Mouse (Mus musculus) urinary bladder, postnatal 36 days (tissue): ENCODE results near the gene Gnrhr.
A peak's percentile ranks its signal among the peaks of the same experiment; 100 is the strongest.

Source experiments
- DNase-seq, 2 experiments: peaks; one replicate each; pipeline ENCODE4 v3.0.0; 2022; ENCODE audit warnings: low spot score in 2 of 2, mixed read lengths in 1 of 2

The Gnrhr gene

DNA sequence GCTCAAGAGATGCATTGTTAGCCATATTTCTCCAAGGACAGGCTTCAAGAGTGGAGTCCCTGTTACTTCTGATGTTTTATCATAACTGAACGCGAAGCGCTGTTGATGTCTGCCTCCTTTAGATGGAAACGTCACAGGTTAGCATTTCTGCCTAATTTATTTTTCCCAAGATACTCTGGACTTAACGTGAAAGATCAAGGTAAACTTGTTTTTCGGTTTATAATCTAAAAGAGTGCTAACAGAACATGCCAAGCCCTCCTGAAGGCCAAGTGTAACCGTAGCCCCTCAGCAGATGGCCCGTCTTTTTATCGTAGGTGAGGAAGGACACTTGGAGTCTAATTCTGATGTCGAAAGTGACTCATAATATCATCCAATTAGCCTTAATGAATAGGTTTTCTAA lies at the start of gene Gnrhr:
Gene Gnrhr, minus strand, starts transcription at position 101 of the 400 bp plus-strand sequence.
- DNase-seq: no peak

DNA sequence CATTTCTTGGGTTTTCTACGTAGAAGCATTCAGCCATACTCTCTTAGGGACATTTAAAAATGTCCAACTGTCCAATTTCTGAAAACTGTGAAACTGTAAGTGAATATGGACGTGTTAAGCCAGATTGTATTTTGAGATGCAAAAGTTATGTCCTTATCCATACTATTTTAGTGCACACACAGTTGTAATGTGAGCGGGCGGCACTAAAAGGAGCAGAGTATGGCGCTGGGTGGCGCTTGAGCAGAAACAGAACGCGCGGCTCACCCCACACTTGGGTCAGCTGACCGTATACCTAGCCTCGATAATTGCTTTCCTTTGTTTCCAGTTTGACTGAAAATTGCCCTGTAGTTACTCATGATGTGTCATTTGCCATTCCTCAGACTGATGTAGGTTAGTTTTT lies 48.9 kb upstream of the Gnrhr start:
- DNase-seq: no peak

DNA sequence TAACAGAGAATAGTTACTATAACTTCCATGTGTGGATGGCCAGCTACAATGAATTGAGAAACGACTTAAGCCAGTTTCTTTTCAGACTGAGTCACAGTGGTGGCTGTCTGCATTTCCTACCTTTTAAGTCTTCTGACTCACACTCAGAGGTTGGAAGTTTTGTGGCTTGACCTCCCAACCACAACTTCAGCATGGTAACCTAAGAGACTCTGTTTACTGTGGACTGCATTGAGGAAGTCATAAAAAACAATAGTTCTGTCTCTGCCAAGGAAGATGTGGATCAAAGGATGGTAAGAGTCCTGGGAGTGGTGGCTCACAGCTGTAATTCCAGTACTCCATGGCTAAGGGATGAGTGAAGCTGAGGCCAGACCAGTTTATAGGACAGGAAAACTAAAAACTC lies 47.2 kb upstream of the Gnrhr start:
- DNase-seq: no peak

DNA sequence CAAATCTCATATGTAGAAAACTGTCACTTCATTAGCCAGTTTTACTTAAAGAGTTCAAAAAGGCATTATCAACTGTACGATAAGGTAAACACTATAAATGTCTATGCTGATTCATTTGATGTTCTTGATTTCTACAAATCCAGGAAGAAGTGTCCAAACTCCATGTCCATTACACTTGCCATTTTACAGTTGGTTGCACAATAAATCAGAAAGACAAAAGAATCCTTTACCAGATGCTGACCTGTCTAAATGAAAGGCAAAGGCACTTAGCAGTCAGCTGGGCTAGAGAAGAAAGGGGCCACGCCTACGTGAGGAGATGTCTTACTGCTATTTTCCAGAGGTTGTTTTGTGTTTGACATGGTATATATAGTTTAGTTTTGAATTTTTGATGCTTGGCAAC lies 46.6 kb upstream of the Gnrhr start:
- DNase-seq: no peak

DNA sequence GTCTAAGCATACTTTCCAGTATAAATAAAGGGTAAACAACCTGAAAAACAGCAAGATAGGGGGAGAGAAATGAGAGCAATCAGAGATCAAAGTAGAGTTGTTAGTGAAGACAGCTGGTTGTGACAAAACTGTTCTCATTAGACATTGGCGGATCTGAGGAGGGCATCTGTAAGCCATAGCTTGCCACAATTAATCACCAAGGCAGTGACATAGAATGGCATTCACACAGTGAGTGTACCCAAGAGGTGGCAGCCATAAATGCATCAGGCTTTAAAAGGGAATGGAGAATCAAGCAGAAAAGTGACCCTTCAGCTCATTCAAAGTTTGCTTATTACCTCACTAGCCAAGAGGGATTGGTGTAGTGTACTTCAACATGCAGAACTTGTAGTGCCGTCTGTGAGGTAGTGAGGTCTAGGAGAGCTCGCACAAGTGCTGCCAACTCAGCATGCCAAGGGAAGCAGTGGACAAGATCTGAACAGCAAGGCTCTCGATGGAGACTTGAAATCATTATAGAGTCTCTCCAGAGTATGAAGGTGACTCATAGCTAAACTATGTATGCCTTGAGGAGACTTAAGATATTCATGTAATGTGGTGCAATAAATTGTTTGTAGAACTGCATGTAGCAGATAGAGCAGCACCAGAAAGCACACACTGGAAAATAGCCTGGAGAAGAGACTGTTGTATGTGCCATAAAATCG lies 29.6 kb upstream of the Gnrhr start:
- no peak for DNase-seq

GRCm38 (mm10) chr5:86191356-86191755 lies 6.3 kb downstream of the Gnrhr start:
- DNase-seq: no peak

- peak in 1 of 2 experiments; percentile 8 for DNase-seq
Measured at GRCm38 (mm10) chr5:86190770-86191169, 6.9 kb downstream of the Gnrhr start.

- DNase-seq: no peak
Measured at GRCm38 (mm10) chr5:86190290-86190689, 7.4 kb downstream of the Gnrhr start.

DNA sequence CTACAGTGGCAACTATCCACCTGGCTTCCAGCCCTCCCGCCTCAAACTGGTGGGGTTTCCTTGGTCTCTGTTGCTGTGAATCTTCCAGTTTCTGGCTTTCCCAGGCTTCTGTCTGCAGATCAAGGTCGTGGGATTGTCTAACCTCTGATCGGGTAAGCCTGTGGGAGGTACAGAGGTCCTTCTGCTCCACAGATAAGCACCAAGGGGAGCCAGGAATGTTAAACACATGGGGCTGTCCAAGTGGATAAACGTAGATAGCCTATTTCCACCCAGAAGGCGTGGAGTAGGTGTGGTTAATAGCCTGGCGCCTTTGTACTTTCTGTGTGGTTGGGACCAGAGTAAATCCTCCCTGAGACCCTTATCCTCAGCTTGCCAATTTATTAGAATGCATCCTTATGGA lies 10.3 kb downstream of the Gnrhr start:
- DNase-seq: no peak

- no peak for DNase-seq
Measured at GRCm38 (mm10) chr5:86173778-86174177, 23.9 kb downstream of the Gnrhr start.

DNA sequence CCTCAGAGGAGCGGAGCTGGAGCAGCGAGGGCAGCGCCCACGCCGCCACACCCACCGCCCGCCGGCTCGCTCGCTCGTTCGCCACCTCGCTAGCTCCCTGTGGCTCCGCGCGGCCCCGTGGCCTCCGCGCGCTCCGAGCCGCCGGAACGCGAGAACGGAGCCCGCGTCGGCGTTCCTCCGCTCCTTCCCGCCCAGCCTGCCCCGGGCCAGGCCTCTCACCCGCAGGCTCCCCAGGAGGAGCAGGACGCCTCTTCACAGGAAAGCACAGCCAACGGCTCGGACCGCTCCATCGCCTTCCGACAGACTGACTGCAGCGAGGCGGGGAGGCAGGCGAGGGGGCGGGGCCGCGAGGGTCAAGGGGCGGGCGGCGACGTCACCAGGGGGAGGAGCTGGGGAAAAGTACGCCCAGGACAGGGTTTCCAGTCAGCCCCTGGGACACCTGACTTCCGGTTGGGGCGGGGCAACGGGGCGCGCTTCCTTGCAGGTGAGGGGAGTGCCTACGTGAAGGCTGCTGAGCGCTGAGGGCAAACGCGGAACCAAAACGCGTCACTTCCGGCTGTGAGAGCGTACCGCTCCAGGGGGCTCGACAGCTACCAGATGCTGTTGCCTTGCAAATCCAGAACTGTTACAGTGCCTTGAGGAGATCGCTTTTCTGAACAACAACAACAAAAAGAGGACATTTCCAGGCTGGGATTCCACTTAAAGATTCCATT lies 25.1 kb downstream of the Gnrhr start, which contains the start of gene Uba6:
Gene Uba6, minus strand, starts transcription at position 355 of the 713 bp plus-strand sequence.
- peak; percentile 97 to 100 for DNase-seq

DNA sequence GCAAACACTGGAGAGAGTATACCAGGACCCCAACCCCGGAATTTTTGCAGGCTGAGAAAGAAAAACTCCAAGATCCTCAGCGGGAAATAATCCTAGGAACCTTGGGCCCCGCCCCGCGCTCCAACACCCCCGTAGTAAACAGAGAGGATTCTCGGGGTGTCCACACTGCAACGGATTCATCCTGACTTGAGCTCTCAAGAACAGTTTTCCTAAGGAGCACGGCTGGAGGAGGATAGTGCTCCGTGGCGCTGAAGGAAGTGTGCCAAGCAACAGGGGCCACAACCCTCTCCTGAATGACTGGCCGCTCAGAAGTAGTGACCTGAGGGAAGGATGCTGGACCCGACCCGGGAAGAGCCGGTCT lies 25.6 kb downstream of the Gnrhr start:
- no peak for DNase-seq
